Mouse (Mus musculus): Measurements from ENCODE around the gene Cacnb1.

Cacnb1 gene

GRCm38 (mm10) chr11:98011716-98012115, 11.1 kb downstream of the Cacnb1 start:
- DNase-seq (ENCODE audit: low spot score) = no peak

GRCm38 (mm10) chr11:98008087-98008486, 14.7 kb downstream of the Cacnb1 start:
- DNase-seq (ENCODE audit: low spot score) = no peak

- no peak for DNase-seq (ENCODE audit: low spot score)
Observed at GRCm38 (mm10) chr11:98005686-98006085, 17.1 kb downstream of the Cacnb1 start.

- no peak for DNase-seq (ENCODE audit: low spot score)
Observed at GRCm38 (mm10) chr11:98005076-98005475, 17.8 kb downstream of the Cacnb1 start.

GRCm38 (mm10) chr11:98004161-98004560, 18.7 kb downstream of the Cacnb1 start:
- peak; percentile 6 for DNase-seq (ENCODE audit: low spot score)

- peak; percentile 73 for DNase-seq (ENCODE audit: low spot score)
Observed at GRCm38 (mm10) chr11:98003171-98003671, 19.6 kb downstream of the Cacnb1 start.

- peak; percentile 91 for DNase-seq (ENCODE audit: low spot score)
Observed at GRCm38 (mm10) chr11:98002627-98003026, 20.2 kb downstream of the Cacnb1 start.

GRCm38 (mm10) chr11:98001986-98002385, 20.8 kb downstream of the Cacnb1 start:
- DNase-seq (ENCODE audit: low spot score) = no peak

GRCm38 (mm10) chr11:98001351-98001824, 21.4 kb downstream of the Cacnb1 start:
- no peak for DNase-seq (ENCODE audit: low spot score)

GRCm38 (mm10) chr11:98000378-98001140, 22.3 kb downstream of the Cacnb1 start:
- no peak for DNase-seq (ENCODE audit: low spot score)

GRCm38 (mm10) chr11:97999748-98000147, 23.1 kb downstream of the Cacnb1 start:
- peak; percentile 4 for DNase-seq (ENCODE audit: low spot score)

GRCm38 (mm10) chr11:97998898-97999608, 23.8 kb downstream of the Cacnb1 start:
- DNase-seq (ENCODE audit: low spot score) = no peak

- DNase-seq (ENCODE audit: low spot score) = no peak
Observed at GRCm38 (mm10) chr11:97998074-97998793, 24.6 kb downstream of the Cacnb1 start.

GRCm38 (mm10) chr11:97997387-97997960, 25.4 kb downstream of the Cacnb1 start:
- no peak for DNase-seq (ENCODE audit: low spot score)

GRCm38 (mm10) chr11:97996691-97997090, 26.1 kb downstream of the Cacnb1 start:
- no peak for DNase-seq (ENCODE audit: low spot score)

GRCm38 (mm10) chr11:97995564-97996288, 27.1 kb downstream of the Cacnb1 start, which contains the start of gene Arl5c:
Gene Arl5c (minus strand): TSS chr11:97996181.
- DNase-seq (ENCODE audit: low spot score) = peak; percentile 65

GRCm38 (mm10) chr11:97994539-97995100, 28.2 kb downstream of the Cacnb1 start:
- peak; percentile 89 for DNase-seq (ENCODE audit: low spot score)

GRCm38 (mm10) chr11:97988530-97989096, 34.2 kb downstream of the Cacnb1 start:
- DNase-seq (ENCODE audit: low spot score) = peak; percentile 97

- DNase-seq (ENCODE audit: low spot score) = peak; percentile 98
Observed at GRCm38 (mm10) chr11:97987551-97988526, 35.0 kb downstream of the Cacnb1 start.
